Mouse (Mus musculus) G1E (cell line): Measurements from ENCODE around the gene Pifo. TPM values are rescaled to one million over a fixed set of nuclear protein-coding genes. Genes with fewer than 3 reads are reported as not detected.

Source experiments
- ATAC-seq: 2 replicates; pipeline ENCODE4 v1.8.0; 2016; ENCODE audit warnings: mild to moderate bottlenecking; ENCODE audit not compliant: insufficient number of reproducible peaks, poor library complexity, low FRiP score, severe bottlenecking; ENCODE audit errors: extremely low read depth
- DNase-seq: peaks from one replicate; pipeline ENCODE4 v3.0.0; 2012; ENCODE audit warnings: low spot score
- H3K27me3 ChIP-seq: 2 replicates; pipeline ENCODE4 v1.6.1; 2012; ENCODE audit warnings: mild to moderate bottlenecking, low read length, inconsistent platforms; ENCODE audit not compliant: insufficient read depth
- H3K36me3 ChIP-seq: replicated peaks from 2 replicates; pipeline ENCODE3; 2012; ENCODE audit warnings: mild to moderate bottlenecking, inconsistent platforms
- H3K4me1 ChIP-seq: 2 replicates; pipeline ENCODE4 v1.6.1; 2012; ENCODE audit warnings: low read depth, low read length, inconsistent platforms, mixed read lengths; ENCODE audit not compliant: insufficient read depth
- H3K4me3 ChIP-seq: 2 replicates; pipeline ENCODE4 v1.5.1; 2012; ENCODE audit warnings: low read depth, mild to moderate bottlenecking, inconsistent platforms, low read length, moderate library complexity, mixed read lengths
- H3K9me3 ChIP-seq: replicated peaks from 2 replicates; pipeline ENCODE4 v1.6.1; 2012; ENCODE audit warnings: inconsistent platforms
- CTCF ChIP-seq: IDR thresholded peaks from 2 replicates; pipeline ENCODE4 v1.5.1; 2012; ENCODE audit warnings: low read depth, low read length, inconsistent platforms, mixed read lengths
- GATA1 ChIP-seq: IDR thresholded peaks from 2 replicates; pipeline ENCODE4 v1.6.1; 2012; ENCODE audit warnings: borderline replicate concordance, low read length, inconsistent platforms, mixed read lengths
- GATA2 ChIP-seq: IDR thresholded peaks from 2 replicates; pipeline ENCODE4 v1.6.1; 2012; ENCODE audit warnings: low read depth, low read length, inconsistent platforms, borderline replicate concordance
- POLR2AphosphoS5 ChIP-seq: IDR thresholded peaks from 2 replicates; pipeline ENCODE4 v1.6.1; 2012; ENCODE audit warnings: low read depth, low read length, inconsistent platforms; ENCODE audit not compliant: insufficient replicate concordance
- TAL1 ChIP-seq: conservative IDR thresholded peaks from 2 replicates; pipeline ENCODE4 v1.6.1; 2012; ENCODE audit warnings: low read depth, low read length, inconsistent platforms, mixed read lengths
- polyA plus RNA-seq: library from polyadenylated mRNA; stranded (reverse); fragments of >175 nt; gene quantifications from 2 replicates; pipeline ENCODE4 v1.2.3, GENCODE M21; 2012
- total RNA-seq, 2 experiments: library from RNA; stranded (forward) in 1 of 2; stranded (reverse) in 1 of 2; fragments of 200-1000 nt in 1 of 2; fragments of >200 nt in 1 of 2; fragmentation: Nextera tagmentation in 1 of 2; gene quantifications; 2 replicates each; pipeline ENCODE4 v1.2.3; 2014 to 2017

Pifo gene
- total and polyA plus RNA-seq, 3 experiments: not detected

DNA sequence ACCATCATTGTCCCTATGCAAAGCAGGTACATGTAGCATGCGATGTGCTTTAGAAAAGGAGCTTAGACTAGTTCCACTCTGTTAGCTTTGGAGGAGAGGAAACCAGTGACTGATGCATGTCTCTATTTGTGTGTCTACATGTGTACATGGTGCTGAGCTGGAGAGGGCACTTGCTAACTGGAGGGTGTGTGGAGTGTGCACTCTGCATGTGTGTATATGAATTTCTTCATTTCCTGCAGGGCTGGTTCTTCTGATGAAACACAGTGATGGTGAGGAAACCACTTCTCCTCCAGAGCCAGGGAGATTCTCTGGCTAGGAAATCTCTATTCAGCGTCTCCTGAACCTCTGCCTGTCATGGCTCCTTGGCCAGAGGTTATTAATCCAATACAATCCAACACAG lies 40.3 kb downstream of the Pifo start:
- no peak for TF ChIP-seq CTCF
- no peak for TF ChIP-seq POLR2AphosphoS5
- no peak for TF ChIP-seq TAL1
- no peak for TF ChIP-seq GATA2
- TF ChIP-seq GATA1: no peak
- peaks cover 24% of the 10 kb centered on the region for H3K36me3 ChIP-seq
- peaks cover 20% of the 10 kb centered on the region for H3K27me3 ChIP-seq
- no peak overlapping the region for H3K4me3 ChIP-seq
- H3K4me1 ChIP-seq: no peaks in the 10 kb centered on the region; the same call in 1 of the 2 replicates
- ATAC-seq (no peak), DNase-seq (no peak)
- H3K9me3 ChIP-seq: no peaks in the 10 kb centered on the region

DNA sequence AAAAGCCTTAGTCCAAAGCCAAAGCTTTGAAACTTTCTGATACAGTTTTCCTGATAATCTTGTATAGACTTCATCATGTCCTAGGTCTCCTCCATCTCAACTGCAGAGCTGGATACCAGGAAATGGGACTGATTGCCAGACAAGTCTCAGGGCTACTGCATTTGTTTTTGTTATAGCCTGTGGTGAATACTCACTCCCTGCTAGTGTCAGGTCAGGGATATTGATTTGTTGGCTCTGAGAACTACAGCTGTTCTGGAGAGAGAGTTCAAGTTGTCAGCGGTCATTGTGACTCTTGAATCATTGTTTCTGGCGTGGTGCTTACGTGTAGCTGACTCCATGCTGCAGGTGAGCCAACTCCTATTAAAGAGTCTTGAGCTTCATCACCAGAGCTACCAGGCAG lies 41.0 kb downstream of the Pifo start, which contains the start of gene Ovgp1:
Gene Ovgp1 (plus strand): TSS at position 301 of the 400 bp plus-strand sequence.
- Histone ChIP-seq H3K4me3 (no peak within 1 kb of the TSS), H3K9me3 (no peaks in the 10 kb centered on the region), H3K36me3 (peaks cover 32% of the 10 kb centered on the region), H3K4me1 (no peaks in the 10 kb centered on the region; the same call in 1 of the 2 replicates), H3K27me3 (peaks cover 20% of the 10 kb centered on the region)
- no peak for DNase-seq
- TF ChIP-seq GATA1 (no peak), GATA2 (no peak), POLR2AphosphoS5 (no peak)
- ATAC-seq: no peak

DNA sequence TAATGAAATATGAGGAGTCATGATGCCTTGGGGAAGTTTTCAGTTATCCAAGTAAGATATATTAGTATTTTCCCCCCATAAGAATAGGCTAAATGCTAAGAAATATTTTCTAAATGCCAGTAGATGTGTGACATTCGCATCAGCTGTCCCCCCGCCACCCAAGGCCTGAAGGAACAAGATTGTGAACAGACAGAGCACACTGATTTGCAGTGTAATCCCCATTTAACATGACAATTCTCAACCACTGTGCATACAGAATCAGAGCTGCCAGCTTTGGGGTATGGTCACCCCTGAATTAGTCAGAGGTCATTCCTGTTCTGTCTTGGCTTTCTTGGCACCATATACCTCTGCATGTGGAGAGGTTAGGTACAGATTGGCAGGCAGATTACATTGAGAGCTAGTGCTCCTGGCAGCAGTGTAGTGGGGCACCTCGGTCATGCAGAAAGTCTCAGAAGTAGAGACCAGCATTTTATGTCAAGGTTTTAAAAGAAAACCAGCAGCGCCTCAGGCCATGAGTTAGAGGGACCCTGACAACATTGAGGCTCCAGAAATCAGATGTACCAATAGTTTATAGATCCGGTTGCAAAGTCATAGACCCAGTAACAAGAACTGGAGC lies 42.5 kb downstream of the Pifo start:
- DNase-seq: no peak
- TF ChIP-seq GATA2 (no peak), GATA1 (no peak), POLR2AphosphoS5 (no peak), CTCF (no peak), TAL1 (no peak)
- Histone ChIP-seq H3K4me1 (peaks cover 4% of the 10 kb centered on the region), H3K4me3 (no peak overlapping the region), H3K27me3 (peaks cover 12% of the 10 kb centered on the region), H3K9me3 (no peaks in the 10 kb centered on the region), H3K36me3 (peaks cover 44% of the 10 kb centered on the region)
- no peak for ATAC-seq

DNA sequence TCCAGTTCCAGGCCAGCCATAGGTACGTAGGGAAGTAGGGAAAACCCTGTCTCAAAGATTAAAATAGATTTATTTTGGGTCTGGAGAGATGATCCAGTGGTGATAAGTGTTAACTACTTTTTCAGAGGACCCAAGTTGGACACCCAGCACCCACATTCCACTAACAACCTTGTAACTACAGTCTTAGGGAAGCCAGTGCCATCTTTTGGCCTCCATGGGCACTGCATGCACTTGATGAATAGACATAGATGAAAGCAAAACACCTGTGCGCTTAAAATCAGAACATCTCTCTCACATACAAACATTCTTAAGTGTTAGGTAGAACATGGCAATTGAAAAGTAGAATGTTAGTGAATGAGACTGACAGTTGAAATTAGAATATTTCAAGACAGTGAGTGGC lies 53.7 kb downstream of the Pifo start:
- Histone ChIP-seq H3K36me3 (peaks cover 77% of the 10 kb centered on the region), H3K4me3 (peak overlapping the region; percentile 98; the same call in 1 of the 2 replicates), H3K9me3 (no peaks in the 10 kb centered on the region), H3K4me1 (peaks cover 58% of the 10 kb centered on the region), H3K27me3 (no peaks in the 10 kb centered on the region)
- TF ChIP-seq GATA1 (no peak), POLR2AphosphoS5 (no peak), TAL1 (no peak), CTCF (no peak), GATA2 (no peak)
- DNase-seq: no peak
- no peak for ATAC-seq

DNA sequence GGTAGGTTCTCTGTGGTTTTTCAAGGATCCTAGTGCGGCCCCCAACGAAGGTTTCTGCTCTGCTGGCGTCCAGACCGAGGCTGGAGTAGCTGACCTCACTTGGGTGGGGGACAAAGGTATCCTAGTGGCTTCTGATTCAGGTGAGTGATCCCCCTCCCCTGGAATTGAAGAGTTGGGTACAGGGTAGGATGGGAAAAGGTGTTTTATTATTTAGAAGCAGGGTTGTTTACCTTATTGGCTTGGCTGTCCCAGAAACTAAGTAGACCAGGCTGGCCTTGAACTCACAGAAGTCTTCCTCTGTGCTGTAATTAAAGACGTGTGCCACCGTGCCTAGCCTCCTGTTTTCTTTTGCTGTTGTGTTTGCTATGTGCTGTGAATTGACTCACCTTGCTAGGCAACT lies 54.4 kb downstream of the Pifo start, which contains the start of gene Atp5f1:
Gene Atp5f1 (minus strand): TSS at position 101 of the 400 bp plus-strand sequence.
- Histone ChIP-seq H3K36me3 (peaks cover 76% of the 10 kb centered on the region), H3K9me3 (no peaks in the 10 kb centered on the region), H3K27me3 (no peaks in the 10 kb centered on the region), H3K4me1 (peaks cover 58% of the 10 kb centered on the region), H3K4me3 (peak within 1 kb of the TSS; percentile 98)
- ATAC-seq (no peak), DNase-seq (no peak)
- TF ChIP-seq POLR2AphosphoS5 (no peak), GATA2 (no peak), TAL1 (no peak), CTCF (no peak), GATA1 (no peak)

DNA sequence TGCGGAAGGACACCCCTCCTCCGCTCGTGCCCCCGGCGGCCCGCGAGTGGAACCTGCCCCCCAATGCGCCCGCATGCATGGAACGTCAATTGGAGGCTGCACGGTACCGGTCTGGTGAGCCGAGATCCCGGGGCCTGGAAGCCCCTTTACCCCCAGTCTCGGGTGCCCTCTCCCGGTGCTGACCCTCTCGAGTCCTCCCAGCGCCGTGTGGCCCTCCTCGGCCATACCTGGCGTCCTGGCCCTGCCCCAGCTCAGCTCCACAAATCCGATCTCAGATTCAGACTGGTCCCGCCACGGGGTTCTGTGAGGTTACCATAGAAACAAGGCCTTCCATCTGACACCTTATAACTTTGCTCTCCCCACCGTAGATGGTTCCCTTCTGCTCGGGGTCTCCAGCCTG lies 54.9 kb downstream of the Pifo start:
- peaks cover 76% of the 10 kb centered on the region for H3K36me3 ChIP-seq
- peak overlapping the region; percentile 98 for H3K4me3 ChIP-seq
- peak; percentile 10 for DNase-seq
- ATAC-seq: no peak
- no peaks in the 10 kb centered on the region for H3K9me3 ChIP-seq
- TF ChIP-seq POLR2AphosphoS5 (no peak), GATA2 (no peak), GATA1 (no peak), CTCF (no peak), TAL1 (no peak)
- peaks cover 58% of the 10 kb centered on the region for H3K4me1 ChIP-seq
- no peaks in the 10 kb centered on the region for H3K27me3 ChIP-seq

DNA sequence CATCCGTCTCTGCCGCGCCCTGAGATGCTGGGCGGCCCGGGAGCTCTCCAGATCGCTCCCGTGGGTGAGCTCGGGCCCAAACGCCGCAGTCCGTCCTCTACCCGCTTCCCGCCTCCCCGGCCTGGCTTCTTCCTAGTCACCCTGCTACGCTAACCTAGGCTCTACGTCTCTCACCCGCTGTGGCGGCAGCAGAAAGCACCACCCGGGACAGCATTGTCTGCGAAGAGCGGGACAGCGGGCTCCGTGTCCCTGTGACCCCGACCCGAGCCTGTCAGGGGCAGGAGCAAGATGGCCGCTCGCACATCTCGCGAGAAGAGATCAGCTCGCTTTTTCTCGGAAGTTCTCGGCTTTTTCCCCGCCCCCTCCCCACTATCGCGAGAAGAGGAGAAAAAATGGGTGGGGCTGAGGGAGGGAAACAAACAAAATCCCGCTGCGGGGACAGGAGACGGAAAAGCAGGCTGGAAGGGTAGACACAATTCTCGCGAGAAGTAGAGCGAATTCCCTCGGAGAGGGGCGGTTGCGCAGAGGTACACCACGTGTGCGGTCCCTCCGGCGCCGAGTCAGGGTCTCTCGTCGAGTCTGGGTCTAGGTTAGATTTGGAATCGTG lies 55.4 kb downstream of the Pifo start, which contains the start of gene Wdr77:
Gene Wdr77 (plus strand): TSS at position 396 of the 607 bp plus-strand sequence.
- TF ChIP-seq GATA1: no peak
- no peak for TF ChIP-seq CTCF
- TF ChIP-seq POLR2AphosphoS5: no peak
- no peak for TF ChIP-seq TAL1
- TF ChIP-seq GATA2: no peak
- H3K36me3 ChIP-seq: peaks cover 74% of the 10 kb centered on the region
- peak; percentile 93 for ATAC-seq

More for the DNA sequence above, 55.4 kb downstream of the Pifo start, which contains the start of gene Wdr77:
- peaks cover 61% of the 10 kb centered on the region for H3K4me1 ChIP-seq
- no peaks in the 10 kb centered on the region for H3K27me3 ChIP-seq
- H3K4me3 ChIP-seq: peak within 1 kb of the TSS; percentile 98
- DNase-seq: peak; percentile 95
- H3K9me3 ChIP-seq: no peaks in the 10 kb centered on the region
